Mouse (Mus musculus): ENCODE data around the gene Auts2. TPM values are rescaled to one million over a fixed set of nuclear protein-coding genes. Genes with fewer than 3 reads are reported as not detected.

Auts2 gene
- polyA plus RNA-seq, 1 experiment from 2014 or later, result 27.3 TPM

DNA sequence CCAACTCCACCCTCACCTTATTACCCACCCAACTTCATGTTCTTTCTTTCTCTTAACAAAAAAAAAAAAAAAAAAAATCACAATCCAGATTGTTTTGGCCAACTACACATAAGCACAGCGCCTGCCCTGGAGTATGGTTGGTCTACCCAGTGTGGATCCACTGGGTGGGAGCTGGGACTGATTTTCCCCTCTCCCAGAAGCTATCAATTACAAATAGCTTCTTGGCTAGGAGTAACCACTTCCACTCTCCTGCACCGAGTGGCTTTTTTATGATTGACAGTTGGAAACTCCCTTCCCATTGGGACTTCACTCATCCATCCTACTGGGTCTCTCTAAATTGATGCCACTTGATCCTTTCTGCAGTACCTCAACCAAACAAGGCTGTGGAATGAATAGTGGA, 170.5 kb downstream of the Auts2 start:
- H3K4me1 ChIP-seq (ENCODE audit: insufficient read depth), result peaks cover 9% of the 10 kb centered on the region
- H3K9me3 ChIP-seq (ENCODE audit: low read depth, low read length), result no peaks in the 10 kb centered on the region
- DNase-seq (no peak), ATAC-seq (ENCODE audit: insufficient read depth) (no peak)
- H3K27ac ChIP-seq (ENCODE audit: low read depth), result no peak overlapping the region
- no peaks in the 10 kb centered on the region for H3K36me3 ChIP-seq (ENCODE audit: insufficient read depth)
- no peaks in the 10 kb centered on the region for H3K27me3 ChIP-seq (ENCODE audit: insufficient read depth, low read length)
- H3K4me3 ChIP-seq (ENCODE audit: low read depth, low read length), result no peak overlapping the region
- H3K9ac ChIP-seq, result no peak overlapping the region
- H3K4me2 ChIP-seq, result no peak overlapping the region
- TF ChIP-seq CTCF (IDR thresholded peaks at IDR 0.05; ENCODE audit: low read depth), result no peak
- WGBS, result 62% methylated on average over 2 of the region's 2 CpGs

DNA sequence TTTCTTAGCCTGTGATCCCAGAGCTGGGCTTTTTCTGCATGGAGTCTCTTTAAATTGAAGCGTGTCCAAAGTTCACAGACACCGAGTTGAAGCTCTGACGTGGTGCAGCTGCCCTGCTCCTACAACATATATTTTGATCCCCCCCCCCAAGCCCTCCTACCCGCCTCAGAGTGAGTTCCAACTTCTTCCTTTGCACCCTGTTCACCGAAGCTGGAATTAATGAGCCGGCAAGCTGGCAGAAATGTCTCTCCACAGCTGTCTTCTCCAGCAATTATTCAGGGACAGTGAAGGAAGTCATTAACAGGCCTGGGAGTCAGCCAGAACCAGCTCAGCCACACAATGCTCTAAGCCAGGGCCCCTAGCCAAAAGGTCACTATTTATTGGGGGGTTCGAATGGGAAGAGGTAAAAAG, 174.5 kb downstream of the Auts2 start:
- no peak overlapping the region for H3K4me3 ChIP-seq (ENCODE audit: low read depth, low read length)
- no peak overlapping the region for H3K9ac ChIP-seq
- H3K36me3 ChIP-seq (ENCODE audit: insufficient read depth), result no peaks in the 10 kb centered on the region
- no peaks in the 10 kb centered on the region for H3K9me3 ChIP-seq (ENCODE audit: low read depth, low read length)
- no peak overlapping the region for H3K27ac ChIP-seq (ENCODE audit: low read depth)
- 0 out of 2 replicates have a peak overlapping the region, but pooled peaks have one; percentile 1 for H3K4me2 ChIP-seq
- 16% methylated on average over 7 of the region's 7 CpGs for WGBS
- peak; percentile 84 for ATAC-seq (ENCODE audit: insufficient read depth)
- peaks cover 11% of the 10 kb centered on the region for H3K4me1 ChIP-seq (ENCODE audit: insufficient read depth)
- no peak for TF ChIP-seq CTCF (IDR thresholded peaks at IDR 0.05; ENCODE audit: low read depth)
- peak; percentile 83 for DNase-seq
- H3K27me3 ChIP-seq (ENCODE audit: insufficient read depth, low read length), result no peaks in the 10 kb centered on the region

DNA sequence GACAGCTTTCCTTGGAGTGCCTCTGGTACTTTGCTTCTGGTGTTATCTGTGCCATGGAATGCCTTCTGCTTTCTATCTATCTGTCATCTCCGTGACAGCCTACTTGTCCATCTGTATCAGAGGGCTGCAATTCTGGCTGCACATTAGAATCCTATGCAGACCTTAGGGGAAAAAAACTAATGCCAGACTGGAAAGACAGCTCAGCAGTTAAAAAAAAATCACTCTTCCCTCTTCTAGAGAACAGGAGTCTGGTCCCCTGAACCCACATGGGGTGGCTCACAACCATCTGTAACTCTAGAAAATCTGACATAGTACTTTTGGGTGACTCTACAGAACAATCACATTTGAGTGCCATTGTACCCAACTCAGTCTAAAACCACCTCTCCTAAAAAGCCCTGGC, 181.9 kb downstream of the Auts2 start:
- Histone ChIP-seq H3K27ac (ENCODE audit: low read depth) (no peak overlapping the region), H3K9me3 (ENCODE audit: low read depth, low read length) (no peaks in the 10 kb centered on the region), H3K4me3 (ENCODE audit: low read depth, low read length) (no peak overlapping the region), H3K36me3 (ENCODE audit: insufficient read depth) (no peaks in the 10 kb centered on the region), H3K9ac (no peak overlapping the region), H3K4me1 (ENCODE audit: insufficient read depth) (peaks cover 10% of the 10 kb centered on the region), H3K4me2 (no peak overlapping the region), H3K27me3 (ENCODE audit: insufficient read depth, low read length) (no peaks in the 10 kb centered on the region)
- TF ChIP-seq CTCF (IDR thresholded peaks at IDR 0.05; ENCODE audit: low read depth), result no peak
- DNase-seq, result no peak
- ATAC-seq (ENCODE audit: insufficient read depth), result no peak
- 50% methylated on average over 1 of the region's 1 CpGs for WGBS

DNA sequence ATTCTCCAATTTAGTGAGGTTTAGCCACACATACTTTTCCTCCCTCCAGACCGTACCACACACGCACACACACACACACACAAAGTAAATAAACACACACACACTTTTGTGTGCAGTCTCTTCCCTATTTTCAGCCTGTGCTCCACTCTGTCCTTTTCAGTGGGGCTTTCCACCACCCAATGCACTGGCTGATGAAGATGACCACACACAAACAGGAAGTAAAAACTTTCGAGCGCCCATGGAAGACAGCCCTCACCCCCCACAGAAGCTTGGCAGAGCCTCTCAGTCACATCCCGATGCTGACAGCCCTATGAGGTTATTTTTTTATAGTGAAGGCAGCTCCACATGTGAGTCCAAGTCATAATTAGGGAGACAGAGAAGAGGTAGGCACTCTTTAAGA, 185.4 kb downstream of the Auts2 start:
- DNase-seq, result peak; percentile 46

DNA sequence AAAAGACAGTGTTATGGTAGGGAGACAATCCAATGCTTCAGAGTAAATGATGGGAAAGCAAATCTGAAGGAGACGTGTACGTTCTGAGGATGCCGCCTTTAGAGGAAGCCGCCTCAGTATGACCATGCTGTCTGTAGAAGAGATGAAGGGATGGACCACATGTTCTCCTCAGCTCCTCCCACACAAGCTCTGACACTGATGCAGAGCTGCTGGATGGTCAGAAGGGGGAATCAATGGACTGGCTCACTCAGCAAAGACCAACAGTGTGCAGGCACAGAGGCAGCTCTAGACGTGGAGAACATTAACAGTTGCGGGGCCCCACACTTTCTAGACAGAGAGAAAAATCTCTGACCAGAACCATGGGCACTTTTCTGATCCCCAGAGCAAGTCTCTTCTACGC, 187.2 kb downstream of the Auts2 start:
- H3K4me2 ChIP-seq, result no peak overlapping the region
- no peak overlapping the region for H3K9ac ChIP-seq
- H3K4me3 ChIP-seq (ENCODE audit: low read depth, low read length), result no peak overlapping the region
- H3K36me3 ChIP-seq (ENCODE audit: insufficient read depth), result no peaks in the 10 kb centered on the region
- H3K4me1 ChIP-seq (ENCODE audit: insufficient read depth), result peaks cover 7% of the 10 kb centered on the region
- 73% methylated on average over 7 of the region's 7 CpGs for WGBS
- ATAC-seq (ENCODE audit: insufficient read depth) (peak; percentile 31; the same call in 1 of the 2 replicates), DNase-seq (no peak)
- TF ChIP-seq CTCF (IDR thresholded peaks at IDR 0.05; ENCODE audit: low read depth), result peak; percentile 8; the same call in 1 of the 2 replicates
- no peaks in the 10 kb centered on the region for H3K27me3 ChIP-seq (ENCODE audit: insufficient read depth, low read length)
- no peak overlapping the region for H3K27ac ChIP-seq (ENCODE audit: low read depth)
- H3K9me3 ChIP-seq (ENCODE audit: low read depth, low read length), result no peaks in the 10 kb centered on the region

More for the DNA sequence above, 185.4 kb downstream of the Auts2 start:
- no peak overlapping the region for H3K4me3 ChIP-seq (ENCODE audit: low read depth, low read length)
- no peak for ATAC-seq (ENCODE audit: insufficient read depth)
- 38% methylated on average over 5 of the region's 5 CpGs for WGBS
- H3K36me3 ChIP-seq (ENCODE audit: insufficient read depth), result no peaks in the 10 kb centered on the region
- H3K4me1 ChIP-seq (ENCODE audit: insufficient read depth), result peaks cover 7% of the 10 kb centered on the region
- no peak overlapping the region for H3K4me2 ChIP-seq
- H3K9me3 ChIP-seq (ENCODE audit: low read depth, low read length), result no peaks in the 10 kb centered on the region
- H3K9ac ChIP-seq, result no peak overlapping the region
- no peaks in the 10 kb centered on the region for H3K27me3 ChIP-seq (ENCODE audit: insufficient read depth, low read length)
- TF ChIP-seq CTCF (IDR thresholded peaks at IDR 0.05; ENCODE audit: low read depth), result no peak
- no peak overlapping the region for H3K27ac ChIP-seq (ENCODE audit: low read depth)

DNA sequence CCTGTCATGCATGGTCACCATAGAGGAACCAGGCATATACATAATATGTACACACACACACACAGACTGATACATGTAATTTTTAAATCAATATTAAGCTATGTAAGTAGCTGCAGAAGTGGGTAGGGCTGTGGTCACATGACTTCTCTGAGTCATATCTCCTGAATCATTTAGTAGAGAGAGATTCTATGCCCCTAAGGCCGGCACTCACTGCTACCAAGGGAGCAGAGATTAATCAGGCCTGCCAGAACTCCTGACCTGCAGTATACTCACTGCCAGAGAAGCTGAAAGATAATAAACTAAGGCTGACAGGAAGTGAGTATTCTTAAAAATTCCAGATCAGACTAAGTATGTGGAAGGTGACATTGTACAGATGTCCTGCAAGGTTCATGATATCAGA, 190.7 kb downstream of the Auts2 start:
- no peaks in the 10 kb centered on the region for H3K9me3 ChIP-seq (ENCODE audit: low read depth, low read length)
- TF ChIP-seq CTCF (IDR thresholded peaks at IDR 0.05; ENCODE audit: low read depth), result no peak
- no peaks in the 10 kb centered on the region for H3K27me3 ChIP-seq (ENCODE audit: insufficient read depth, low read length)
- no peak overlapping the region for H3K9ac ChIP-seq
- H3K4me3 ChIP-seq (ENCODE audit: low read depth, low read length), result no peak overlapping the region
- ATAC-seq (ENCODE audit: insufficient read depth) (peak; percentile 49; the same call in 1 of the 2 replicates), DNase-seq (peak; percentile 30)
- no peaks in the 10 kb centered on the region for H3K36me3 ChIP-seq (ENCODE audit: insufficient read depth)
- WGBS, result 25% methylated on average over 1 of the region's 1 CpGs
- H3K4me2 ChIP-seq, result no peak overlapping the region
- H3K27ac ChIP-seq (ENCODE audit: low read depth), result no peak overlapping the region
- no peaks in the 10 kb centered on the region; the same call in 1 of the 2 replicates for H3K4me1 ChIP-seq (ENCODE audit: insufficient read depth)

DNA sequence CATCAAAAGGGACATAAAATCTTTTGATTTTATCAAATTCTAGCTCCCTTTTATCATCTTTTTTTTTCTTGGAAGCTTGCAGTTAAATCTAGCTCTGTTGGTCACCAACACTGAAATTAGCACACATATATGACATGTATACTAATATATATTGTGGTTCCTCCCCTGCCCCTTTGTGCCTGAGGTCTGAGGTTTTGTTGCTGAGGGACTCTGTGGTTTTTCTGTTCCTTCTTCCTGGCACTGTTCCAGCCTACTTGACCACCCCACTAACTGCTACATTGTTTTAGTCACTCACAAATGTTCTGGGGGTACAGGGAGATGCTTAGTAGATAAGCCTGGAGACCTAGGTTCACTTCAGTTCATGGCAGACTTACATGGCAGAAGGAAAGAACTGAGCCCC, 192.0 kb downstream of the Auts2 start:
- no peaks in the 10 kb centered on the region for H3K9me3 ChIP-seq (ENCODE audit: low read depth, low read length)
- no peaks in the 10 kb centered on the region; the same call in 1 of the 2 replicates for H3K4me1 ChIP-seq (ENCODE audit: insufficient read depth)
- H3K27me3 ChIP-seq (ENCODE audit: insufficient read depth, low read length), result no peaks in the 10 kb centered on the region
- no peak overlapping the region for H3K4me3 ChIP-seq (ENCODE audit: low read depth, low read length)
- no peak overlapping the region for H3K4me2 ChIP-seq
- ATAC-seq (ENCODE audit: insufficient read depth) (no peak), DNase-seq (no peak)
- H3K36me3 ChIP-seq (ENCODE audit: insufficient read depth), result no peaks in the 10 kb centered on the region
- no peak overlapping the region for H3K27ac ChIP-seq (ENCODE audit: low read depth)
- H3K9ac ChIP-seq, result no peak overlapping the region
- no peak for TF ChIP-seq CTCF (IDR thresholded peaks at IDR 0.05; ENCODE audit: low read depth)

DNA sequence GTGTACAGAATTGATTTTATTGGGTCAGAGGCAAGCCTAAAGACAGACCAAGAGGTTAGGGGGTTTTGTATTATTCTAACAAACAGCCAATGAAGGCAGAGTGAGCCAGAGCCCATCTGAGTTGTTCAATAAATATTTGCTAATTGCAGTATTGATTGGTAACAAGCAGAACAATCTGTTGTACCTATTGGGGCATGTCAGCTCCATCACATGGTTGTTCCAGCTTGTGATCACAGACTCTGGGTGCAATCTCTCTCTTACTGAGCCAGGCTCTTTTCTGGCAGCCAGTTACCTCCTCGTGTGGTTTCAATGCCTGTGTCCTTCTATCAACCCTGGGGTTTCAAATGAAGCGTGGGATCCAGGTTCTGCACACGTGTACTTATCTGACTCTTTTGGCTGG, 201.8 kb downstream of the Auts2 start:
- WGBS, result 69% methylated on average over 3 of the region's 3 CpGs
- Histone ChIP-seq H3K4me2 (no peak overlapping the region), H3K36me3 (ENCODE audit: insufficient read depth) (no peaks in the 10 kb centered on the region), H3K9ac (no peak overlapping the region), H3K27me3 (ENCODE audit: insufficient read depth, low read length) (no peaks in the 10 kb centered on the region), H3K9me3 (ENCODE audit: low read depth, low read length) (no peaks in the 10 kb centered on the region), H3K4me3 (ENCODE audit: low read depth, low read length) (no peak overlapping the region), H3K4me1 (ENCODE audit: insufficient read depth) (peaks cover 19% of the 10 kb centered on the region; the same call in 1 of the 2 replicates), H3K27ac (ENCODE audit: low read depth) (no peak overlapping the region)
- DNase-seq (no peak), ATAC-seq (ENCODE audit: insufficient read depth) (no peak)
- no peak for TF ChIP-seq CTCF (IDR thresholded peaks at IDR 0.05; ENCODE audit: low read depth)
